Mouse (Mus musculus): ENCODE measurements around the gene Tsc22d1.

The Tsc22d1 gene

DNA sequence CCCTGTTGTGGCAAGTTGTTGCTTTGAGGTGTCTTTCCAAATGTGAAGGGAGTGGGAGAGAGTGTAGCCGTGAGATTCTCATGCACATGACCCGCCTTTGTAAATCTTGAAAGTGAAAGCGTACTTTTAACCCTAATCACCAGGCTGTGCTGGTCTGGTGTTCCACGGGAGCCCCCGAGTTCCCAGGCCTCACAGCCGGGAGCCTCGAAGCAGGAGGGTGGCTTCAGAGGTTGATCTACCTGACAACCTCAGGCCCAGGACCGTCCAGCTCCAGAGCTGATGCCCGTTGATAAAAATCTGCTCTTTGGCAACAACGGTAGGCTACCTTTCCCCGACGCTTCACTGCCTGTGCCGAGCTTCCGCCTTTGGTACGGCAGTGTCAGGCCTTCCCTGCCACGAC is 72.8 kb downstream of the Tsc22d1 start:
- no peak for DNase-seq (ENCODE audit: low spot score)

- DNase-seq (ENCODE audit: low spot score) = peak; percentile 57
Observed at GRCm38 (mm10) chr14:76488101-76489044, 73.6 kb downstream of the Tsc22d1 start.

GRCm38 (mm10) chr14:76489128-76489527 is 74.4 kb downstream of the Tsc22d1 start:
- DNase-seq (ENCODE audit: low spot score) = no peak

DNA sequence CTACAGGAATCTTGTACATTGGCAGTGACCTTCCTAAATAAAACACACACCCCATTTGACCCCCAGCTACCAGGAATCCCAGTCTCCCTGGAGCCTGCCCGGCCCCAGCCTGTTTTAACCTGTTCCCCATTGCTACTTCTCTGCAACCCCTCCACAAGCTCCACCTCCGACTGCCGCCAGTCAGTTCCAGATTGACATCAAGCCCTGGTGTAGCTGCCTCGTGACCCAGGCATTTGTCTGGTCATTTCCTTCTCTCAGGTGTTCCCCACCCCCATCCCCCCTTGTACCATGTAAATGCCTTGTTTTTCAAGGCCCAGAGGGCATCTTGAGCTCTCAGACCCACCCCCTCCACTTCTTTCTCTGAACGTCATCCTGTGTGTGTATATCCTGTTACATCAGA is 80.3 kb downstream of the Tsc22d1 start:
- DNase-seq (ENCODE audit: low spot score) = no peak

DNA sequence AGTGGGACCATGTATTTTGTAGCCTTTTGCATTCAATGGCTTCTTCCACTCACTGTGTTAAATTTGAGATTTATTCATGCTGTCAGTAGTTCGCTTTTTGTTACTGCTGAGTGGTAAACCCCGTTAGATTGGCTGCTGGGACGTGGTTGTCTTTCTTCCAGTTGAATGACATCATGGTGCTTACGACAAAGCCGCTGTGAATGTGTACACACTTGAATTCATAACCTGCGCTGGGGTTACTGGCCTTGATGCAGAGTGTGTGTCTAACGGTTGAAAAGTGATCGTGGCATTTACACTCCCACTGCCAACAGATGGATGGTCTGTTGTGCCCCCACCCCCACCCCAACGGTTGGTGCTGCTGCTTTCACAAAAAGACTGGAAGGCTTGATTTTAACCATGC is 82.4 kb downstream of the Tsc22d1 start:
- no peak for DNase-seq (ENCODE audit: low spot score)

GRCm38 (mm10) chr14:76498210-76498609 is 83.4 kb downstream of the Tsc22d1 start:
- no peak for DNase-seq (ENCODE audit: low spot score)

GRCm38 (mm10) chr14:76499492-76499891 is 84.7 kb downstream of the Tsc22d1 start:
- DNase-seq (ENCODE audit: low spot score) = no peak

- peak; percentile 71 for DNase-seq (ENCODE audit: low spot score)
Observed at GRCm38 (mm10) chr14:76500036-76500435, 85.3 kb downstream of the Tsc22d1 start.

DNA sequence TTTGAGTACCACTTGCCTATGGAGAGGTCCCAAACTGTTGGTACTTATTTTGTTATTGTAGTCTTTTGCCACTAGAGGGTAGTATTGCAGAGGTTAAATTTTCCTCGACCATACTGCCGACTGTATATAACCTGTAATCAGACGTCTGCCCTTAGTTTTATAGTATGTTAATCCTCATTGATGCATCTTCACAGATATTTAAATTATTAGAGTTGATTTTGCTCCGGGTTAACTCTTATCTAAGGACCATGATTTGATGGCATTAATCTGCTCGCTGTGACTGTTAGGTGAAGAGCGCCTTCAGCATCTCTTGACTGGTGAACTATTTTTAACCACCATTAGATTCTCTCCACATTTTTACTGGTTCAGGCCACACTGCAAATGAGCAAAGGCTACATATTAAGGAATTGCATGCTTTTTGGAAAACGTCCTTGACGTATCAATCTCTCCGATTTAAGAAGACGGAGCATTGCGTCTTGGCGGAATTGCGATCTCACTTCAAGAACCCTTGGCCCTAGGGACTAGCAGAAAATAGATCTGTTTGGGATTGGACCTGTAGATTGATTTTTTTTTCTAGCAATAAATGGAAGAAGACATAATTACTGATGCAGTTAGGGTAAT is 88.6 kb downstream of the Tsc22d1 start:
- peak; percentile 54 for DNase-seq (ENCODE audit: low spot score)

DNA sequence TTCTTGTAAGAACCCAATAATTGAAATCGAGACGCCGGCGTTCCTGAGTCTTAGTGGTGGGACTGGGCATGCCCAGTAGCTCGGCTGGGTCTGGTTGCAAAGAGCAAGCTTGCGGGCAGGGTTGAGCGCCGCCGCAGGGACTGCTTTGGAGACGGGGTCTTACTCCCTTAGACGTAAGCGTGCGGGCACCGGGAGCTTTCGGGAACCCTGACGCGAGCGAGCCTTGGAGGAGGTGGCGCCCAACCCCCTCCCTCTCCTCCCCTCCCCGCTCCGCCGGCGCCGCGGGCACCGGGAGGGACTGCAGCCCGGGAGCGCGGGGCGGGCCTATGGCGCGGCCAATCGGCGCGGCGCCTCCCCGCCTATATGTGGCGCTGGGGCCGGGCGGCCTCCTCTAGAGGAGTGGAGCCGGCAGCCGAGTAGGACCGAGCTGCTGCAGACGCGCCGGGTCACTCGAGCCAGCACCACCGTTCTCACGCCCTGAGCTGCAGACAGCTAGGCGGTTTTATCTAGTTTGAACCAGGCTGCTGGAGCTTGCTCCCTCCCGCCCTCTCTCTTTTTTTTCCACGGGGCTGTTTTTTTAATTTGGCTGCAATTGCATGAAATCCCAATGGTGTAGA is 89.5 kb downstream of the Tsc22d1 start:
- peak; percentile 94 for DNase-seq (ENCODE audit: low spot score)

- no peak for DNase-seq (ENCODE audit: low spot score)
Observed at GRCm38 (mm10) chr14:76505101-76505438, 90.3 kb downstream of the Tsc22d1 start.

GRCm38 (mm10) chr14:76505439-76506220 is 90.9 kb downstream of the Tsc22d1 start:
- peak; percentile 94 for DNase-seq (ENCODE audit: low spot score)

- peak; percentile 23 for DNase-seq (ENCODE audit: low spot score)
Observed at GRCm38 (mm10) chr14:76506425-76507205, 91.9 kb downstream of the Tsc22d1 start.

- DNase-seq (ENCODE audit: low spot score) = no peak
Observed at GRCm38 (mm10) chr14:76507357-76507756, 92.6 kb downstream of the Tsc22d1 start.

DNA sequence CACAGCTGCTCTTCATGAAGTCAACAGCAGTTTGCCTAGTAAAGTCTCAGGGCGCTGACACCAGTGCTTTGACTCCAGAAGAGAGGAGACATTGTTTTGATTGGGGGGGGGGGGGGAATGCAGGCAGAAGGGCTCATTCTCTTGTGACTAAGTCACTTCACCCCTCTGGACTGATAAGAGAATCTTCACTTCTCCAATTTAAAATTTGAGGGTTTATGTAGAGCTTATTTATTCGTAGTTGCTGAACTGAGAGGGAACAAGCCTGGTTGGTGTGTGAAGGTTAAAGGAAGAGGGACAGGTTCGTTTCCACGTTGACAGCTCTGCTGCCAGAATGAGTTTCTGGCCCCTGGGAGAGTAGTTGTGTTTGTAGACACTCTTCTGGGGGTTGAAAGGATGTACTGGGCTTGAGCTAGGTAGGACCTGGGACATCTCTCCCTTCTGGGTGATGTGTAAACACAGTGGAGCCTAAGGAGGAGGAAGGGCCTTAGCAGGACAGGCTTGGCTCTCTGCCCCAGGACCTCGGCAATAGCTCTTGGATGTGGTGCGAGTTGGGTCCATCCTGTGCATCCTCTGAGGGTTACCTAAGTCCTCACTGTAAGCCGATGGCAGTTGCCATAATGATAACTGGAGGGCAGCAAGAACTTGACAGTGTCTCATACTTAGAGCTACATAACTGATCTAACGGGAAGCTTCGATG is 93.2 kb downstream of the Tsc22d1 start:
- no peak for DNase-seq (ENCODE audit: low spot score)

DNA sequence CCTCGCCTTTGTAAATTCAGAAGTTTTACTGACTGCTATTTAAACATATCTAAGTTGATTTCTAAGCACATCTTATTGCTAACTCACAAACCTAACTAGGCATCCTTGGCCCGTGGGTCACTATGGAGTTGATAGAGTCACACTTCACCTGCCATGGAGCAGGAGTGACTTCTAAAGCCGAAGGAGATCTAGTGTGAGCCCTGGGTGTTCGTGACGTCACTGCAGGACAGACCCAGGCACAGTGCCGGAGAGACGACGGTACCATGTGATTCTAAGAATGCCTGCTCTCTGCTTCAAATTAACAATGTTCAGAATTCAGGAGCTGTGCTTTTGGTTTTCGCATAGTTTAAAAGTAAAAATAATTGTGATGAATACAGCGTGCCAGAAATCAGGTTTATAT is 93.9 kb downstream of the Tsc22d1 start:
- peak; percentile 28 for DNase-seq (ENCODE audit: low spot score)

GRCm38 (mm10) chr14:76511971-76512370 is 97.2 kb downstream of the Tsc22d1 start:
- DNase-seq (ENCODE audit: low spot score) = no peak

GRCm38 (mm10) chr14:76513395-76514049 is 98.8 kb downstream of the Tsc22d1 start:
- peak; percentile 71 for DNase-seq (ENCODE audit: low spot score)

- DNase-seq (ENCODE audit: low spot score) = no peak
Observed at GRCm38 (mm10) chr14:76514050-76514585, 99.4 kb downstream of the Tsc22d1 start.

- no peak for DNase-seq (ENCODE audit: low spot score)
Observed at GRCm38 (mm10) chr14:76515620-76516019, 100.9 kb downstream of the Tsc22d1 start.

Measured in embryo, embryonic 10 days (tissue).